Mouse (Mus musculus): ENCODE measurements around the gene Cfap157.

The Cfap157 gene

GRCm38 (mm10) chr2:32750887-32751664, 33.2 kb downstream of the Cfap157 start:
- in situ Hi-C loops (cut with MboI, MseI), result no loop called here

DNA sequence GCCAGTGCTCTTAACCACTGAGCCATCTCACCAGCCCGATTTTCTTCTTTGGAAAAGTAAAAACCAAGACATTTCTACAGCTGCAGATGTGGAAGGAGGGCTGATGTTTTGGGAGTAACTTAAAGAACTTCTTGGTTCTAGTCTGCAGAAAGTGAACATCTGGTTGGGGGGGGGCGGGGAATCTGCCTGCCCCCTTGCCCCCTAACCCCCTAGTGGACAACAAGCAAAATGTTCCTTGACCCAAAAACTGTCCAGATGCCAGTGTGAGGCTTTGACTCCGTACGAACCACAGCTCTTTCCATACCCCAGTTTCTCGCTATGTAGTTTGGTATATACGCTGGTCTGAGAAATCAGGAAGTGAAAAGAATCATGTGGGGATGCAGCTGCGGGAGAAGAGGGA, 34.0 kb downstream of the Cfap157 start:
- in situ Hi-C loops (cut with MboI, MseI), result no loop called here

DNA sequence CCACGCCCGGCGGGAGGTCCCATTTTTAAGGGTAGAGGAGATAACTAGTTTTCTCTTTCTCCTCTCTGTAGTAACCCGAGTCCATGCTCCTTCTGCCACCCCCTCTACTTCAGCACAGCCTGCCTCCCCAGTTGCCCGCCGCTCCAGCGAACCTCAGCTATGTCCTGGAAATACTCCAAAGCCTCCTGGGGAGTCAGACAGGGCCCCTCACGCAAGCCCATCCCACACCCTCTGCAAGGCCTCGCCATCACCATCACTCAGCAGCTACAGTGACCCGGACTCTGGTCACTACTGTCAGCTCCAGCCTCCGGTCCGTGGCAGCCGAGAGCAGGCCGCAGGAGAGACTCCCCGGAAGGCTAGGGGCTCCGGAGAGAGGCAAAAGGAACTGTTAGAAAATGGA, 35.1 kb downstream of the Cfap157 start:
- in situ Hi-C loops (cut with MboI, MseI), result no loop called here

DNA sequence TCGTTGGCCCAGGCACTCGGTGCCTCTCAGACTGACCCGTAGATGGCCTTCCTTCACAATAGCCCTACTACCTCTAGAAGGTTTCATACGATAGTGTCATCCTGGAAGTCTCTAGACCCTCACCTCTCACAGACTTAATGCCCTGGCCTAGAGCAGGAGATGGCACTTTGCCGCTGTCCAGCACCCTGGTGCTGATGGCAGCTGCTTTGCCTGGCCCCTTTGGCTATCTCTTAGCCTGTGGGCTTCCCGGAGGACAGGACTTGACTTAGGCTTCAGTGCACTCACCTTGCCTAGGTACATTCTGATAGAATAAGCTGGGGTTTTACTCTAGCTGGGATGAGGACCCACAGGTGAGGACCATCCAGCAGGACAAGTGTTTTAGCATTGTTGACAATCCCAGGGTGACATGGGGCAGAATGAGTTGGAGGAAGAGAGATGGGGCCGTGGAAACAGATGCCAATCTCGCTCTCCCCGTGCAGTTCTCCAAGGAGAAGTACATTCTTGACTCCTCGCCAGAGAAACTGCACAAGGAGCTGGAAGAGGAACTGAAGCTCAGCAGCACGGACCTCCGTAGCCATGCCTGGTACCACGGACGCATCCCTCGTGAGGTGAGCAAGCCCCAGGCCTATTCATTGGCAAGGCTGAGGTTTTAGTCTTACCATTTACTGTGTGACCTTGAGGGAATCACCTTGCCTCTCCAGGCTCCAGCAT, 39.8 kb downstream of the Cfap157 start:
- in situ Hi-C loops (cut with MboI, MseI), result no loop called here

DNA sequence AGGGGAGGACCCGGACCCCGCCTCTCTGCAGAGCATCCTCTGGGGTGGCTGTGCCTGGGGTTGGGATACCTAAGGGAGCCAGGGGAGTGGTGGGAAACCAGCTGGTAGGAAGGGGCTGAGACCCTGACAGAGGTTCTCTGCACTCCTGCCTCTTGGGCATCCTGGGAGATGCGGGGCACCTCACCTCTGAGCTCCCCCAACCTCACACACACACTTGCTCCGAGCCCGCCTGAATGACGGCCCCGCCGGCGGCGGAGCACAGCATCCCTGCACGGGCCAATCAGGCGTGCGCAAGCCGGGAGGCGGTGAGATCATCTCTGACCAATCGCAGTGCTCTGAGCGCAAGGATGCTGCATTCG, 42.1 kb downstream of the Cfap157 start:
- in situ Hi-C loops (cut with MboI, MseI), result no loop called here

DNA sequence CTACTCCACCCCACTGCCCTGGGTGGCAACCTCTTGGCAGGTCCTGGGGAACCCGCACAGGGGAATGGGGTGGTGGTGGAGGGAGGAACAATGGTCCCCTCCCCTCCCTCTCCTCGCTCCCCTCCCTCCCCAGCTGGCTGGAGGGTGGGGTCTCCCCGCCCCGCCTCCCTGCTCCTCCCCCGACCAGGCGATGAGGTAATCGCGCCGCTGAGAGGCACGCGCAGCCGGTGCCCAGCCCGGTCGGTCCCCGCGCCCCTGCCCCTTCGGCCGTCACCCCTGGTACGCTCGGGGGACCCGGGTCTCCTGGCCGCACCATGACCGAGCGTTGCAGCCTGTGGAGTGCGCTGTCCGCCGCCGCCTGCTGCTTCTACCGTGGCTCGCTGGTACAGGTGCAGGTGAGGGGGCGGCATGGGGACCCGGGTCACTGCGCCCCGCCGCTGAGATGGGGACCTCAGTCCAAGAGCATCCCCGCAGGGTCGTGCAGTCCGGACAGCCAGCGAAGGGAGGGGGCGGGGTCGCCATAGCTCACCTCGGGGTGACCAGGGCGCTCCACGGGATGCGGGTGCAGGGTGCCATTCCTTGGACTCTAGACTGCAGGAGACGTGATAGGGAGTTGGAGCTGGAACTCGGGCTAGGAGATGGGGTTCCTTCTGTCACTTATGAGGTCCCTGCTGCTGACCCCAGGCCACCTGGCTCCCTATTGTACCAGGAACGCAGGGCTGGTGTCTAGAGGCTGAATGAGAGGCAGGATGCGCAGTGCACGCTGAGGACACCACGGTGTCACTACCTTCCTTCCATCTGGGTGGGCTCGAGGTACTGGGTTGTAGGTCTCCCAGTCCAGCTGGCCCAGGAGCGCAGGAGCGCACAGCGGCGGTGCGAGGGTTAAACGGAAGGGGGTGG, 42.7 kb downstream of the Cfap157 start:
- in situ Hi-C loops (cut with MboI, MseI), result no loop called here

GRCm38 (mm10) chr2:32740916-32741272, 43.3 kb downstream of the Cfap157 start, which contains the start of gene 6330409D20Rik:
Gene 6330409D20Rik, minus strand, starts transcription at chr2:32741016.
- in situ Hi-C loops (cut with MboI, MseI), result no loop called here

GRCm38 (mm10) chr2:32739311-32739710, 44.9 kb downstream of the Cfap157 start:
- in situ Hi-C loops (cut with MboI, MseI), result no loop called here

- in situ Hi-C loops (cut with MboI, MseI), result no loop called here
Measured at GRCm38 (mm10) chr2:32737008-32737407, 47.2 kb downstream of the Cfap157 start.

DNA sequence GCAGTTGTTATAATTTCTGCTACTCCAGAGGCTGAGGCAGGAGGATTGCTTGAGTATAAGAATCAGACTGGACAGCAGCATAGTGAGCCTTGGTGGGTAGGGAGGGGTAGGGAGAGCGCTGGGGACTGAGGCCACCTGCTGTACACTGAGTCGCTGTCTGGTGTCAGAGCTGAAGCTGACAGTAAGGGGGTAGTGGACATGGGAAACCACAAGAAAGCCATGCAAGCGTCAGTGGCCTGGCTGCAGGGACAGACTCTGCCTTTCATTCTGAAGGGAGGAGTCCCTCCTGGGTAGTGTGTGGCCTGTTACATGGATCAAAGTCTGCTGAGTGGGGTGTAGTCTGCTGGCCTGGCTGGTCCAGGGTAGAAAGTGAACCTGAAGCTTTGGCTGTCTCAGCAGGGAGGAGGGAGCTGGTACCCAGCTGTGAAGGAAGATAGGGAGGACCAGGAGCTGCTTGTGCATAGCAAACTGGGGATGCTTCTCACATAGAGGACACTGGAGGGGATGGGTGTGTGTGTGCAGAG, 47.9 kb downstream of the Cfap157 start:
- in situ Hi-C loops (cut with MboI, MseI), result no loop called here

GRCm38 (mm10) chr2:32734933-32735332, 49.3 kb downstream of the Cfap157 start:
- in situ Hi-C loops (cut with MboI, MseI), result no loop called here

DNA sequence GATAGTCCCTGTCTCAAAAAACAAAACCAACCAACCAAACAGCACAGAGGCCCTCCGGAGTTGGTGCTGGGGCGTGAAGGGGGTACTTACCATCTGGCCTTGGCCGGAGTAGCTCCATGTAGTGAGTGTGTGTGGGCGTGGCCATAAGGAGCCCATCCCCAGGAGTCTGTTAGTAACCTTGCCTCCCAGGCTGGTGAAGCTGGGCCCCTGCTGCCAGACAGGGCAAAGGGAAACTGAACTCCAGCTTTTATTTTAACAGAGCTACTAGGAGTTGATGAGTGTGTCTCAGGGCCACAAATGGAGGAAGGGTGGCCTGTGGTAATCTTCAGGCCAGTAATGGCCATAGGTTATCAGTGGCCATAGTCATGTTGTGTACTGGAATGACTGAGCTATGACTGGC, 49.7 kb downstream of the Cfap157 start:
- in situ Hi-C loops (cut with MboI, MseI), result no loop called here

- in situ Hi-C loops (cut with MboI, MseI), result no loop called here
Measured at GRCm38 (mm10) chr2:32732695-32733094, 51.5 kb downstream of the Cfap157 start.

DNA sequence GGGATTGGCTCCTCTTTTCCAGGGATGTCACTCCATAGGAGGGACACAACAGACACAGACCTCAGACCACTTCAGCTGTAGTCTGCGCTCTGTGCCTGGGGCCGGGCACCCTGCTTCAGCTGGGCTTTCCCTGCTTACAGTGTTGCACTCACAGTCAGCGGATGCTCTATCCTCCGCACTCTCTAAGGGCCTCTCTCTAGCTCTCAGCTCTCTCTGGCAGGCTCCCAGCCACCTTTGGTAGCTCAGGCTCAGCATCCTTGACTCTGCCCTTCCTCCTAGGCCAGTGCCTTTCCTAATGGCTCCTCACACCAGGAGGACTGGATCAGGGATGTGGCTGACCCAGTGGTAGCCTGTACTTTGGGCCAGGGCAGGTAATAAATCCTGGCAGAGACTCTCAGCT, 52.3 kb downstream of the Cfap157 start:
- in situ Hi-C loops (cut with MboI, MseI), result no loop called here

- in situ Hi-C loops (cut with MboI, MseI), result no loop called here
Measured at GRCm38 (mm10) chr2:32730854-32731253, 53.4 kb downstream of the Cfap157 start.

DNA sequence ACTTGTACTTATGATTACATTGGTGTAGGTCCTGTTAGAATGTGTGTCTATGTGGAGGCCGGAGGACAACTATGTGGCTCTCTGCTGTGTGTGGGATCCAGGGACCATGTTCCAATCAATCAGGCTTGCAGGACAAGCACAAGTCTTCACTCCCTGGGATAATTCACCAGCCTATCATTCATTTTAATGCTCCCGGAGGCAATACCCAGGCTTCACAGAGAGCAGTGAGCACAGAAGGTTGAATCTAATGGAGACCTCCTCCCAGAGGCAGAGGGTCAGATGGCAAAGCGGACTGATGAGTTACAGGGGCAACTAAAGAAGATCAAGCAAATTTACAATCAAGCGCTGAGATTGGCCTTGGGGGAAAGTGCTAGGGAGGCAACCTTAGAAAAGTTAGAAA, 54.7 kb downstream of the Cfap157 start:
- in situ Hi-C loops (cut with MboI, MseI), result no loop called here

DNA sequence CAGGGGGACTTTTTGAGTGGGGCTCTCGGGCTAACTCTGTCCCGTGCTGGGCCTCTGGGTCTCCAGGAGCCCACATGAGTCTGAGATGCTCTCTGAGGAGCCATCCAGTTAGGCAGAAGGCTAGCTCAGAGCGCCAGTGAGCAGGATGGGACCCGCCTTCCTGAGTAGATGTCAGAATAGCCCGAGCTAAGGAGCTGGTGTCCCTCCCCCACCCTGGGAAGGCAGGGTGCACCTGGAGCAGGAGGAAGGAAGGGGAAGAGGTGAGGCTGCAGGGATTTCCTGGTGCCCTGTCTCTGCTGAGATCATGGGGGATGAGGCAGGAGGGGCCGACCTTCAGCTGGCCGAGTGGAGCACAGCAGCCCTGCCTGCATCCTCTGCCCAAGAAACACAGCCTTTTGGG, 55.8 kb downstream of the Cfap157 start:
- in situ Hi-C loops (cut with MboI, MseI), result no loop called here

GRCm38 (mm10) chr2:32727435-32727834, 56.8 kb downstream of the Cfap157 start:
- in situ Hi-C loops (cut with MboI, MseI), result no loop called here
